Comparison of ENCODE assay signal across 9 mouse cellular contexts in the genomic region with DNA sequence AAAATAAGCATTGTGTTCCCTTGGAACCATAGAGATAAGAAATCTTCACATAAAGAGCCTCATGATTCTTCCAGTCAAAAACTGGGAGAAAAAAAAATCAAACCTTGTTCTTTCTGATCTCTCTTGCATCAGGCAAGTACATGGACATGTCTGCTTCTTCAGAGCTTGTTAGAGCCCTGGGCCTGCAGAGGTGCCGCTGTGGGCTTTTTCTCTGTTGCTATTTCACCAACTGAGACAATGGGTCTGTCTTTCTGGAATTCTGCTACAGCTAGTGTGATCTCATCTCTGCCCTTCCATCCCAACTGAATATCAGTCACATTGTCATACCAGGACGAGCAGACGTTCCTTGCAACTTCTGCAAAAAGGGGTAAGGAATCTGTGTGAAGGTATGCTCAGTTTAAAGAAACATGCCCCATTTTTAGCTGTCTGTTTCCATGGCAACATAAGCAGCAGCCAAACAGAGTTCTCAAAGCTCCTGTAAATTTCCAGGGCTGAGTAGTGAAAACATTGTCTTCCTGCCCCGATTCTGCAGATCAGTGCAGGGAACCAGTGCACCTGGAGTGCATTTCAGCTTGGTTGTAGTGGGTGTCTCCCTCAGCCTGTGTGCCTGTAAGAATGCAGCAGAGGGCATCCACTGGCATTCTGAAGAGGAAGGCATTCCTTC.
DNase-seq lines count a peak whose midpoint lies in the region; ATAC-seq and TF ChIP-seq lines count a peak whose summit lies in the region.
"Had no signal": no experiment of that assay in that cellular context is flagged by ENCODE, and none has a peak within 500 bp of the region (broad histone marks: within the 10 kb centered on the region; RNA-seq: fewer than 3 reads in every experiment).

No protein-coding gene starts in this region.

- 0 out of 2 replicates have a peak, but pooled peaks cover 9% of the 10 kb centered on the region for H3K4me1 ChIP-seq in kidney, postnatal 0 days (replicated peaks; ENCODE audit: insufficient read depth, low read length)
- H3K4me1 ChIP-seq in cortical plate, adult 2 months (ENCODE audit: control insufficient read depth, insufficient read depth, low read length) = peaks cover 26% of the 10 kb centered on the region
- H3K4me1 ChIP-seq in lung, embryonic 15.5 days = peaks cover 25% of the 10 kb centered on the region

- no peaks in the 10 kb centered on the region for H3K36me3 ChIP-seq in kidney, postnatal 0 days (ENCODE audit: insufficient read depth, low read length)
- H3K36me3 ChIP-seq in lung, embryonic 15.5 days = no peaks in the 10 kb centered on the region
- H3K36me3 ChIP-seq: liver, embryonic 15.5 days had no signal

- no peak for TF ChIP-seq POLR2A in cortical plate, adult 2 months (IDR thresholded peaks at IDR 0.05; ENCODE audit: extremely low read depth, insufficient read depth, low read length)

- H3K4me2 ChIP-seq in kidney, postnatal 0 days (ENCODE audit: low read length) = no peak overlapping the region
- H3K4me2 ChIP-seq in lung, embryonic 15.5 days = no peak overlapping the region
- H3K4me2 ChIP-seq: liver, embryonic 15.5 days had no signal

- peak; percentile 58 for DNase-seq in kidney, postnatal 0 days (ENCODE audit: low spot score)
- DNase-seq in kidney, adult 11 months = no peak
- DNase-seq in telencephalon, adult 2 months (ENCODE audit: low read depth, low spot score) = peak; percentile 90
- DNase-seq in spleen, postnatal 10 days (ENCODE audit: low spot score in 2 of 2) = no peak
- DNase-seq in cerebellum, adult 18-20 months = no peak

- H3K27me3 ChIP-seq in kidney, postnatal 0 days (ENCODE audit: insufficient read depth, low read length) = no peaks in the 10 kb centered on the region
- H3K27me3 ChIP-seq in lung, embryonic 15.5 days = no peaks in the 10 kb centered on the region
- H3K27me3 ChIP-seq: liver, embryonic 15.5 days had no signal

- H3K9ac ChIP-seq in kidney, postnatal 0 days (ENCODE audit: low read depth, low read length) = no peak overlapping the region
- H3K9ac ChIP-seq in lung, embryonic 15.5 days = no peak overlapping the region
- H3K9ac ChIP-seq: liver, embryonic 15.5 days had no signal

- no peak for TF ChIP-seq CTCF in kidney, postnatal 0 days (IDR thresholded peaks at IDR 0.05; ENCODE audit: low read depth)
- no peak for TF ChIP-seq CTCF in cortical plate, adult 2 months (IDR thresholded peaks at IDR 0.05; ENCODE audit: extremely low read depth, insufficient read depth, low read length)

- no peaks in the 10 kb centered on the region for H3K9me3 ChIP-seq in kidney, postnatal 0 days (replicated peaks; ENCODE audit: low read length)
- H3K9me3 ChIP-seq in lung, embryonic 15.5 days = no peaks in the 10 kb centered on the region
- H3K9me3 ChIP-seq: liver, embryonic 15.5 days had no signal

- H3K4me3 ChIP-seq in kidney, postnatal 0 days (replicated peaks; ENCODE audit: low read depth, low read length) = no peak overlapping the region
- no peak overlapping the region for H3K4me3 ChIP-seq in cortical plate, adult 2 months (ENCODE audit: insufficient read depth, low read length)
- no peak overlapping the region for H3K4me3 ChIP-seq in lung, embryonic 15.5 days
- H3K4me3 ChIP-seq: liver, embryonic 15.5 days had no signal

- ATAC-seq in kidney, postnatal 0 days (replicated peaks; ENCODE audit: low FRiP score, low read depth) = no peak
- ATAC-seq in hematopoietic stem cell, adult 5-6 weeks (replicated peaks in 1 of 2; ENCODE audit: insufficient read depth in 1 of 2, low FRiP score in 2 of 2, low TSS enrichment in 1 of 2, low read depth in 1 of 2, poor library complexity in 2 of 2, severe bottlenecking in 2 of 2) = peak; percentile 8 to 46; a peak in 1 of 4 replicates
- no peak for ATAC-seq in lung, embryonic 15.5 days (ENCODE audit: borderline replicate concordance, extremely low read depth, low FRiP score, low TSS enrichment)

- WGBS in kidney, postnatal 0 days = 28% methylated on average over 4 of the region's 4 CpGs
- WGBS in lung, embryonic 15.5 days = 11% methylated on average over 4 of the region's 4 CpGs

- peak overlapping the region; percentile 6; the same call in 1 of the 2 replicates for H3K27ac ChIP-seq in kidney, postnatal 0 days
- H3K27ac ChIP-seq in cortical plate, adult 2 months (ENCODE audit: insufficient read depth, low read length) = peak overlapping the region; percentile 84
- H3K27ac ChIP-seq in lung, embryonic 15.5 days = peak overlapping the region; percentile 34
- H3K27ac ChIP-seq: liver, embryonic 15.5 days had no signal

Comparison
In these comparisons a context has a peak if more than half of its experiments do, and no peak if none do; other contexts are left out.
1. DNase-seq: peak in kidney, postnatal 0 days (single experiment) and telencephalon, adult 2 months (single experiment); none in kidney, adult 11 months (single experiment), spleen, postnatal 10 days (0 of 2) and cerebellum, adult 18-20 months (0 of 2).
2. ATAC-seq: peak in hematopoietic stem cell, adult 5-6 weeks (2 of 2); none in kidney, postnatal 0 days (single experiment) and lung, embryonic 15.5 days (single experiment).
3. H3K27ac ChIP-seq: peak in every context shown above with its lines; median percentile 84 in cortical plate, adult 2 months; 34 in lung, embryonic 15.5 days; 6 in kidney, postnatal 0 days.